Comparison of ENCODE assay signal across 8 mouse cellular contexts in the genomic region with DNA sequence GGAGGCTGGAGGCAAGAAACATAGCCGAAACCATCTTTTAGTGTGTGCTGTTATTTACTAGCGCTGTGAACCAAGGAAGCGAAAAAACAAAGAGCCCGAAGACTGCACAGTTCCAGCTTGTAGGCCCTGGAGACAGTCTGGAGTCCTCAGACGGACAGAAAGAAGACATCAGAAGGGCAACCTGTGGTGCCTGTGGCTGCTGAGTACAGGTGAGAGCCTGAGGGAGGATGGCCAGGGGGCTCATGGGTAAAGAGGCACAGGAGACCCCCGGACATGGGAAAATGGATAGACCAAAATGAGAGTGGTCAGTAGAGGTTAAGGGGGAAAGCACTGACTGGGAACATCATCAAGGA.
DNase-seq lines count a peak whose midpoint lies in the region; ATAC-seq lines count a peak whose summit lies in the region.

No protein-coding gene starts in this region.

- H3K27ac ChIP-seq in heart, embryonic 15.5 days: peak overlapping the region; percentile 81
- H3K27ac ChIP-seq in brown adipose tissue, adult 24 weeks (replicated peaks; ENCODE audit: low read depth, low read length): peak overlapping the region; percentile 33
- peak overlapping the region; percentile 80 for H3K27ac ChIP-seq in forebrain, embryonic 16.5 days (ENCODE audit: low read length)
- H3K27ac ChIP-seq in midbrain, embryonic 10.5 days (replicated peaks): peak overlapping the region; percentile 83

- H3K4me3 ChIP-seq in heart, embryonic 15.5 days: peak overlapping the region; percentile 19
- peak overlapping the region; percentile 37 for H3K4me3 ChIP-seq in brown adipose tissue, adult 24 weeks (ENCODE audit: insufficient read depth, low read depth, low read length)
- H3K4me3 ChIP-seq in forebrain, embryonic 16.5 days (replicated peaks; ENCODE audit: low read length): peak overlapping the region; percentile 28
- 0 out of 2 replicates have a peak overlapping the region, but pooled peaks have one; percentile 23 for H3K4me3 ChIP-seq in midbrain, embryonic 10.5 days

- peak overlapping the region; percentile 25; the same call in 1 of the 2 replicates for H3K9ac ChIP-seq in heart, embryonic 15.5 days
- H3K9ac ChIP-seq in forebrain, embryonic 16.5 days (replicated peaks; ENCODE audit: low read depth, low read length): peak overlapping the region; percentile 46

- ATAC-seq in heart, embryonic 15.5 days (replicated peaks; ENCODE audit: insufficient number of reproducible peaks, insufficient read depth, low FRiP score, low read depth): no peak
- ATAC-seq in forebrain, embryonic 16.5 days: peak; percentile 19

- no peaks in the 10 kb centered on the region for H3K27me3 ChIP-seq in heart, embryonic 15.5 days
- H3K27me3 ChIP-seq in forebrain, embryonic 16.5 days (replicated peaks; ENCODE audit: control insufficient read depth, insufficient read depth, low read length): no peaks in the 10 kb centered on the region
- H3K27me3 ChIP-seq in midbrain, embryonic 10.5 days (ENCODE audit: low read depth, poor library complexity, severe bottlenecking): no peaks in the 10 kb centered on the region

- DNase-seq in heart, adult 11 months: no peak
- no peak for DNase-seq in midbrain, embryonic 10.5 days (ENCODE audit: low spot score)
- DNase-seq in urinary bladder, adult 18-20 months (ENCODE audit: low spot score in 2 of 2): no peak
- DNase-seq in frontal cortex, postnatal 36 days (ENCODE audit: low spot score in 2 of 2): no peak
- DNase-seq in frontal cortex, adult 2 months (ENCODE audit: extremely low spot score in 1 of 2, low spot score in 1 of 2): no peak

- peak overlapping the region; percentile 45 for H3K4me2 ChIP-seq in heart, embryonic 15.5 days
- peak overlapping the region; percentile 49 for H3K4me2 ChIP-seq in forebrain, embryonic 16.5 days (ENCODE audit: low read length)

- peaks cover 12% of the 10 kb centered on the region for H3K4me1 ChIP-seq in heart, embryonic 15.5 days (replicated peaks)
- H3K4me1 ChIP-seq in brown adipose tissue, adult 24 weeks (ENCODE audit: control insufficient read depth, insufficient read depth, insufficient read length, low read length): no peaks in the 10 kb centered on the region
- peaks cover 36% of the 10 kb centered on the region for H3K4me1 ChIP-seq in forebrain, embryonic 16.5 days (replicated peaks; ENCODE audit: control insufficient read depth, insufficient read depth, low read length)
- H3K4me1 ChIP-seq in midbrain, embryonic 10.5 days: peaks cover 36% of the 10 kb centered on the region

- H3K36me3 ChIP-seq in heart, embryonic 15.5 days: no peaks in the 10 kb centered on the region
- H3K36me3 ChIP-seq in forebrain, embryonic 16.5 days (ENCODE audit: control insufficient read depth, insufficient read depth): no peaks in the 10 kb centered on the region
- peaks cover 7% of the 10 kb centered on the region; the same call in 1 of the 2 replicates for H3K36me3 ChIP-seq in midbrain, embryonic 10.5 days

- WGBS in heart, embryonic 15.5 days: 64% methylated on average over 6 of the region's 6 CpGs
- 55% methylated on average over 6 of the region's 6 CpGs for whole genome bisulfite sequencing in forebrain, embryonic 16.5 days
- WGBS in midbrain, embryonic 10.5 days: 71% methylated on average over 6 of the region's 6 CpGs

- no peaks in the 10 kb centered on the region for H3K9me3 ChIP-seq in heart, embryonic 15.5 days (replicated peaks)
- no peaks in the 10 kb centered on the region for H3K9me3 ChIP-seq in forebrain, embryonic 16.5 days (ENCODE audit: control insufficient read depth, low read length)
- no peaks in the 10 kb centered on the region for H3K9me3 ChIP-seq in midbrain, embryonic 10.5 days (replicated peaks)

Comparison
In these comparisons a context has a peak if more than half of its experiments do, and no peak if none do; other contexts are left out.
1. H3K27ac ChIP-seq: peak in every context shown above with its lines; median percentile 83 in midbrain, embryonic 10.5 days; 81 in heart, embryonic 15.5 days; 80 in forebrain, embryonic 16.5 days; 33 in brown adipose tissue, adult 24 weeks.